Mouse (Mus musculus): ENCODE data around the gene Gm13030.
"Not testable (repeated sequence)": the region's sequence is repeated elsewhere in the genome, so short reads cannot be mapped to it uniquely, and the experiment has no call there.

Gm13030 gene

DNA sequence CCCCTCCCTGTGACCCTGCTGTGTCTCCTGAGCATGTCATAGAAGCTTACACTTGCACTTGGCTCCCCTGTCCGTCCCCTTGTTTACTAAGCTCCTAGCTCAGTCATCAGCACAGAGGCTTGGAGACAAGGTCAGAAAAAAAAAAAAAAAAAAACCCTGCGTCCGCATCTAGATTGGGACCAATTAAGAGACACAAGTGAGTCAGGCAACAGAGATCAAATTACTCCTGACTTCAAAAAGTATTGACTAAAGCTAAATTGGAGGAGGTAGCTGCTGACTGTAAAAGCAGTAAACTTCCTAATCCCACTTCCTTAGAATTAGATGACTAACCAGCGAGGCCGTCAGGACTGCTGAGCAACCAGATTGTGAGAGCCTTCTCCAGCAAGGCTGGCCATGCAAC is 8.7 kb downstream of the Gm13030 start:
- no peak for DNase-seq

DNA sequence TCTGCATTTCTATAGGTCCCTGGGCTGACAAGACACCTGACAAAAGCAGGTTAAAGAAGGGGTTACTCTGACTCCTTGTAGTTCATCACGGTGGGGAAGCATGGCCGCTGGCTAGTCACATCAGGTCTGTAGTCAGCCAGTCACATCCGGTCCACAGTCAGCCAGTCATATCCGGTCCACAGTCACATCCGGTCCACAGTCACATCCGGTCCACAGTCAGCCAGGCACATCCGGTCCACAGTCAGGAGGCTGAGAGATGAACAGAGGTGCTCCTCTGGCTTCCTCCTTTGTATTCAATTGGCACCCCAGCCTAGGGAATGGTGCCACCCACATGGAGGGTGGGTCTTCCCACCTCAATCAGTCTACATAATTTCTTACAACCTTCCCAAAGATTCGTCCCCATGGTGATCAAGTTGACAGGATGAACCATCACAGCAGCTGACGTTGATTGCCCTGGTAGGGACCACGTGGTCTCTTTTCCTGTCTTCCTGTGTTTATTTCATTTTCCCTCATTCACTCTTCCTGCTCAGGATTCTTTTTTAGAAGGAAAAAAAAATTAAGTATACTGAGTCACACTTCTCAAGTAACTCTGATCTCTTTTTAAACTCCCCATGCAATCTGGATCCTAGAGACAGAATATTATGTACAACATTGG is 10.3 kb downstream of the Gm13030 start, which contains the start of gene Pla2g5:
Gene Pla2g5 (minus strand): TSS at position 139 of the 655 bp plus-strand sequence.
- DNase-seq: no peak

DNA sequence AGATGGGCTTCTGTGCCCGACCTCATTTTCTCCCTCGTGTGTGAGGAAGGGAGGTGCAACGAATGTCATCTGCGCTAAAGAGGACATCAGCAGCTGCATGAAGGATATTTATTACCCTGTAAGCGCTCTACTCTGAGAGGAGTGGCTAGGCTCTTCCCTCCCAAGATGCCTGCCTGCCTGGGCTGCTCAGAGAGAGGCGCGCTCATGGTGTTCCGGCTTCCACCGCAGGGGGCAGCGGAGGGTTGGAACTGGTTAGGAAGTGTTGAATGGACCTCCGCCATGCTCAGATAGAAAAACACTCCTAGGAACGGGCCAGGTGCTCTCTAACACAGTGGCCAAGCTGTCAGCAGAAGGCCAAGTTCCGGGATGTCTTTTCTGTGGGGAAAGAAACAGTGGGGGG is 14.0 kb downstream of the Gm13030 start:
- DNase-seq: peak; percentile 61

DNA sequence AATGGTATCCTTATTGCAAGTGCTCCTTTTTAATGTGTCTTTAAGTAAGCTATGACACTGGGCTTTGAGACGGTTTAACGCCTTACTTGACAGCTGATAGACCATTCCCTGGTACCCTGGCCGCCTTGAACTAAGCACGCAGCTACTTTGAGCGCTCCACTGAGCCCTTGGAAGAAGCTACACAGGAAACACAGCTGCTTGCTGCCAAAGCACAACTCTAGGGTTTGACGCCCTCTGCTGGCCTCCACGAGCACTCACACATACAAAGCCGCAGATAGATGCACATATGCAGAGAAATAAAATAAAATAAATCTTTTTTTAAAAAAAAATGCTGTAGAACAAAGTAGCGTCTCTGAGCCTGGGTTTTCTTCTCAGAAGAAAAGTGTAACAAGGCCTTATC is 14.5 kb downstream of the Gm13030 start:
- DNase-seq: no peak

DNA sequence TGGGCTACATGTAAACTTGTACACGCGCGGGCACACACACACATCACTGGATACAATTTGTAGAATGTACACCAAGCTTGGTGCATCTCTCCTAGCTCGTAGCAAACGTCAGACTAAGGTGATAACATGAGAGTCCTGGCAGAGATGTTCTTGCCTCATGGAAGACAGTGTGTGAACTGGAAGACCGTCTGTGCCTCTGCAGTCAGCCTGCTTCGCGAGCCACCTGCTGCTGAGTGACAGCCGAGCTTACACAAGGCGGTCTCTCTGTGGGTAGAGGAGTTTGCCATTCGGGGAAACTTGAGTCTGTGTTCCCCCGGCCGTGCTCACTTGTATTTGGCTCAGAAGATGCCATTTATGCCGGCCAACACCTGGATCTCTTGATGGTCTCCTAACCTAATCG is 15.3 kb downstream of the Gm13030 start:
- DNase-seq: peak; percentile 54

DNA sequence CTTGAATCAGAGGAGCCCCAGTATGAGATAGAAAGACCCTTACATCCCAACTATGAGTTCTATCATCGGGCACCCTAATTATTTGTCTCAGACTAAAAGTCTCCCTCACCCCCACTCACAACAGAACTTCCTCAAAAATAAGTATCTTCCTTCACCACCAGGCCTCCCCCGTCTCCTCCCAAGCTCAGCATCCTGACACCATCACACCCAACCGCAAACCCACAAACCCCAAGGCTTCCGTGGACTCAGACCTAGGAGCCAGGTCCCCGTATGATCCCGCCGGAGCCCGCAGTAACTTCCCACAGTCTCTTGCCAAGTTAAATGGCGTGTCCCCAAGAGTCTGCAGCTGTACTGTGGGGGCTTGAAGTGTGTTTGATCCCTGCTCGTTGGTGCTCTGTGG is 16.2 kb downstream of the Gm13030 start:
- DNase-seq: no peak

DNA sequence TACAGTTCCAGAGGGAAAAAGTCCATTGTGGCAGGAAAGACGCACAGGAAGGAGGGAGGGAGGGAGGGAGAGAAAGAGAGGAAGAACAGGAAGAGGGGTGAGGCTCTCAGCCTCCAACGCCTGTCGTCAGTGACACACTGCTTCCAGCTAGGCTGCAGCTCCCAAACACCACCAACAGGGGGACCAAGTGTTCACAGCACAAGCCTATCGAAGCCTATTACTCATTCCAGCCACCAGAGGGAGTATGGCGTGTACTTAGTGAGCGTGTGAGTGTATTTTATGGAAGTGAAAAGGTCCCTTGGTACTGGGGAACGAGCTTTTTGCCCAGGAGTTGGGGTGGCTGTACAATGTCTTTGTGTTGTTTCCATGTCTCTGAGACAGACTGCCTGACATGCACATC is 17.3 kb downstream of the Gm13030 start:
- DNase-seq: peak; percentile 66

DNA sequence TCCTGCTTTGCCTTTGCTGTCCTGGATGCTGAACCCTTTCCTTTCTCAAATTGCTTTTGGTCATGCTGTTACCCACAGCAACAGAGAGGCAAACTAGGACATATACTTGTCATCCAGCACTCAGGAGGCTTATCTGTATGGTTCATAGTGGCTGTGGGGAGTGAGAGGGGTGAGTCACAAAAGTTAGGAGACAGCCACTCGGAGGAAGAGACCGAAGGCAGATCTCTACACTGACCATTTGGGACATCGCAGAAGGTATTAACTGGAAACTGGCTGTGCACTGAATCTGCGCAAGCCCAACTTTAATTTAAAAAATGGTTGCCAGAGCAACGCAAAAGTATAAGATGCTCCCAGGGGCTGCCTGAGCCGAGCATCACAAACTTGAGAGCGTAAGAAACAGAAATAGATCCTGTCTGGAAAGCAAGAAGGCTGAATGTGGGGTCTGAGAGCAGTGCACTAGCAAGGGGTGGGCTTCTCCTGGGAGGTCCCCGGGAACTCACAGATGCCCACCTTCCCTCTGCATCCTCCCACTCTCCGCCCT is 18.6 kb downstream of the Gm13030 start:
- DNase-seq: peak; percentile 47

DNA sequence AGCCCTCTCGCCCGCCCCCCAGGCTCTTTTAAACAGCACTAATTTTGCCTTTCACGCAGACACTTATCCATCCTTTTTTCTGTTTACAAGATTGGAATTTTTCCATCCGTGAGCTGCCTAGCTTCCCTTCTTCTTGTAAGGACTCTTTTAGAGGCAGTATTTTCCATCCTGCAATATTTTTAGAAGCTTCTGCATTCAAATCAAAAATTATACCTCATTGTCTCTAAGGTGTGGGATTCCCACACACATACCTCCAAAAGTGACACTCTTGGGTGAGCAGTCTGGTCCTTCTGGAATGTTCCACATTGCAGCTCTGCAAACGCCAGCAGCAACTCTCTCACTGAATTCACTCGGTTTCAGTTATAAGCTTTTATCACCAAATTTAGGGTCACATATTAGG is 20.8 kb downstream of the Gm13030 start:
- no peak for DNase-seq

DNA sequence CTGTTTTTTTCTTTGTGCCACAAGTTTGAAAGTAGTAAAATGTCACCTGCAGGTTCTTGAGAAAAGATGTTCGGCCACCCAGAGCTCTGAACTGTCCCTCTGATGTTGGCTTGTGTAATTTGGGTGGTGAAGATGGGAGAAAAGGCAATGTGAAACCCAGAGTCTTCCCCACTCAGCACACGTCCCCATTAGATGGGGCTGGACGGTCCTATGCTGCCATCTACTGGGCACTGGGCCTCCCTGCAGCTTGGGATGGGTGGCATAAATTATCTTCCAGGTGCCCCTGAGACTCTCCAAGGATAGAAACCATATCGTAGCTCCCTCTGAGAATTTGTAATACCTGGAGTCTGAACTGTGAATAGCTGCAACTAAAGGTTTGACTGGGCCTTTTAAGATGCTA is 22.3 kb downstream of the Gm13030 start:
- DNase-seq: peak; percentile 84

DNA sequence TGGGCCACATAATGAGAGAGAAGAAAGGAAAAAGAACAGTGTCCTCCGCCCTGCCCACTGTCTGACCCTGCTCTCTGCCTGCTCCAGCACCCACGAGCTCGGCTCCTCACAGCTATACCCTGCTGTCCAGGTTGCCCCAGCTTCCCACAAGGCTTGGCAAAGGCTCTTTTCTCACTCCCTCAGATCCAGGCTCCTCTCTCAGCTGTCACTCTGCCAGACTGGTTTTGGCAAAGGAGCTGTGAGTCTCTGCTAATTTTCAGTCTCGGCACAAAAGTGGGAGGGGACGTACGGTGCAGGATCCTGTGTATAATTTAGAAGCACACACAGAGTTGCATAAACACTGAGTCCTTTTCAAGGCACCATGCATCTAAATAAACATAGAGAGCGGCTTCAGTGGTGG is 32.4 kb downstream of the Gm13030 start:
- peak; percentile 94 for DNase-seq

DNA sequence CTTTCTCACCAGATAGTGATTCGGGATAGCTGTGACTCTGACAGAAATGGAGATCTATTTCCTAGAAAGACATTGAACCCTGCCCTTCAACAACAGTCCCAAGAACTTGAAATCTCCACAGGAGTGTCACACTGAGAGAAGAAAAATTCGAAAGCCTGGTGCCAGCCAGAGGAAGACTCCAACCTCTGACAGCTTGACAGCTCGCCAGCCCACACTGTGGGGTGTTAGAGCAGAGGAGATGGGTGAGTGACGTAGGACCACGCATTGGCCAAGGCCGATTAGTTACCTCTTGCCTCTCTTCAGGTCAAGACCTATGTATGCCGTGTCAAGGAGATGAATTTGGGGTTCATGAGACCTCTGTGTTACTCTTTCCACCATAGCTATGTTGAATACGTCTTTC is 33.0 kb downstream of the Gm13030 start:
- DNase-seq: no peak

DNA sequence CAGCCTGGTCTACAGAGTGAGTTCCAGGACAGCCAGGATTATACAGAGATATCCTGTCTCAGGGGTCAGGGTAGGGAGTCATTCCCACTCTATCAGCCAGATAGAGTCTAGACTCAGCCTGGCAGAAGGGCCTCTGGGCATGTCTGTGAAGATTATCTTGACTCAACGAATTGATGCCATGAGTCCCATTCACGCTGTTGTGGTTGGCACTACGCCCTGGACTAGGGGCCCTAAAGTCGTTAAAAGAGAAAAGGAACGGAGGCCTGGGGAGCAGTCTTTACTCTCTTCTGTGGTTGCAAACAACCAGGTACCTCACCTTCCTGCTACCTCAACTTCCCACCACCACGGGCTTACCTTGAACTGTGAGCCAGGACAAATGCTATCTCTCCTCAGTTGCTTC is 34.0 kb downstream of the Gm13030 start:
- DNase-seq: no peak

DNA sequence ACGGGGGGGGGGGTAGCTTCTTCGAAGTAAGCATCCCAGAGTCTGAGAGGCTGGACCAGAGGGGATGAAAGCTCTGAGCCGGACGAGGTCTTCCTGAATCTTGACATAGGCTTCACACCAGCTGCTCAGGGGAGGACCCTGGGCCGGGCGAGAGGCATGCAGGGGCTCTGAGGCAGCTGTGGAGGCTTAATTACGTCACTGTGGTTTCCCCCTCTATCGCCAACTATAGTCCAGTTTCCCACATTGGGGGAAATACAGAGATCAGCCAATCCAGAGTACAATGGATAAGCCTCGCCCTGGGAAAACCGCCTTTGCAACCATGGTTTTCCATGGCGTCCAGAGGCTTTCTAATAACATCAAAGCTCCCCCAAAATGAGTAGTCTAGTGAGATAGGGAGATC is 46.6 kb downstream of the Gm13030 start:
- no peak for DNase-seq

DNA sequence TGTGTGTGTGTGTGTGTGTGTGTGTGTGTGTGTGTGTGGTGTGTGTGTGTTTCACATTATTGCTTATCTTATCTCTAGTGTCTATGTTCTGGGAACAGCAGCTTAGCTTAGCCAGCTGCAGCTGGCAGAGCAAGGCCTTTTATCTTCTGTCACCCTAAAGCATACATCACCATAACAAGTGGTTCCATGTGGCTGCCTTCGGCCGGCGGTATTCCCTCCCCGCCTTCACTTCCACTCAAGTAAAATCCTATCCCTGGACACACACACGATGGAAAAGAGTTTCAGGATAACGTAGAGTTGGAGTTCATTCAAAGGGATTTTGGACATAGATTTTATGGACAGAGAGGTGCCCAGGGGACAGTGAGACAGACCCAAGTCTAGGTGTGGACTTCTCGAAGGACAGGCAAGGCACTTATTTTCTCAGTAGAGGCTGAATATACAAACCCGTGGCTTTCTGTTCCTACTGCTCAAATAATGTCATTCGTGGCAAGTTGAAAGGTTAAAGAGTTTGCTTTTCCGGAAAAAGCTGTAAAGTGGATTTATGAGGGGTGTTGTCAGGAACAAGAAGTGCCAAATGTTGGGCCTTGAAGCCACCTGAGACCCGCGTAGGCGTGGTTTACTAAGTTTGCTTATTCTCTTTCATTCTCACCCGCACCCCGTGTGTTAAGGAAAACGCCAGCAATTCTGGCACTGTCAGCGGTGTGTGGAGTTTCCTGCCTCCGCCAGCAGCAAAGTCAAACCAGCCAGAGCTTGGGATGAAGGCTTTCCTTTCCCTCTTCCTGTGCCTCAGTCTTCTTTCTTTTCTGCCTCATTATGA is 47.8 kb downstream of the Gm13030 start:
- DNase-seq: no peak

DNA sequence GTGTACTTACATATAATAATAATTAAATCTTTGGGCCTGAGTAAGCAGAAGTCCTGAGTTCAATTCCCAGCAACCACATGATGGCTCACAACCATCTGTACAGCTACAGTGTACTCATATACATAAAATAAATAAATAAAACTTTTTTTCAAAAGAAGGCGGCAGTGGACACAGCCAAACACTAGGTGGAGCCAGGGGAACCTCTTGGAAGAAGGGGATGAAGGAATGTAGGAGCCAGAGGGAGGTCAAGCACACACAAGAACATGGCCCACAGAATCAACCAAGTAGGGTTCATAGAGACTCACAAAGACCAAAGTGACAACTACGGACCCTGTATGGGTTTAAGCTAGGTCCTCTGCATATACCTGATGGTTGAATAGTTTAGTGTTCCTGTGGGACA is 49.1 kb downstream of the Gm13030 start:
- DNase-seq: no peak

DNA sequence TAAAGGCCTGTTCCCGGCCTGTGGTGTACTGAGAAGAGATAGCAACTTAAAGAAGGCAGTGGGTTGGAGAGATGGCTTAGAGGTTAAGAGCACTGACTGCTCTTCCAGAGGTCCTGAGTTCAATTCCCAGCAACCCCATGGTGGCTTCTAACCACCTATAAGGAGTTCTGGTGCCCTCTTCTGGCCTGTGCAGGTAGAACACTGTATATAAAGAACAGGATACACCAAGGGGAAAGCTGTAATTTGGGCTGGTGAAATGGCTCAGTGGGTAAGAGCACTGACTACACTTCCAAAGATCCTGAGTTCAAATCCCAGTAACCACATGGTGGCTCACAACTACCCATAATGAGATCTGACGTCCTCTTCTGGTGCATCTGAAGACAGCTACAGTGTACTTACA is 49.6 kb downstream of the Gm13030 start:
- not testable (repeated sequence) for DNase-seq

DNA sequence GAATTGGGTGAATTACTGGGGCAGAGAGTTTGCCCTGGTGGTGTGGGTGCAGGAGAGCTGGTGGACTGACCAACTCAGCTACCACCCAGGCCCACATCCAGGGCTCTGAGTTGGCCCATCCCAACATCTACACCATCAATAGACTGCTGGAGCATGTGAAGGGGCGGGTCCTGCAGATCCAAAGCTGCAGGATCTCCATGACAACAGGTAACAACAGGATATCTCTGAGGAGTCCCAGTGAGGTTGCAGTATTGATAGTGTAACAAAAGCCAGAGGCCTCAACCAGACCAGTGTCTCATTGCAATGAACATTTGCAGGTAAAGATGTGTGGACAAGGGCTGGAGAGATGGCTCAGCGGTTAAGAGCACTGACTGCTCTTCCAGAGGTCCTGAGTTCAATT is 52.7 kb downstream of the Gm13030 start:
- DNase-seq: no peak
